Mouse (Mus musculus) layer of hippocampus, adult 9-10 months (tissue): ENCODE results near the gene Prph.
"Not testable (repeated sequence)": the region's sequence is repeated elsewhere in the genome, so short reads cannot be mapped to it uniquely, and the experiment has no call there.

Experiments used
- DNase-seq: peaks from one replicate; pipeline ENCODE4 v3.0.0; 2022; ENCODE audit warnings: low spot score

Gene Prph

DNA sequence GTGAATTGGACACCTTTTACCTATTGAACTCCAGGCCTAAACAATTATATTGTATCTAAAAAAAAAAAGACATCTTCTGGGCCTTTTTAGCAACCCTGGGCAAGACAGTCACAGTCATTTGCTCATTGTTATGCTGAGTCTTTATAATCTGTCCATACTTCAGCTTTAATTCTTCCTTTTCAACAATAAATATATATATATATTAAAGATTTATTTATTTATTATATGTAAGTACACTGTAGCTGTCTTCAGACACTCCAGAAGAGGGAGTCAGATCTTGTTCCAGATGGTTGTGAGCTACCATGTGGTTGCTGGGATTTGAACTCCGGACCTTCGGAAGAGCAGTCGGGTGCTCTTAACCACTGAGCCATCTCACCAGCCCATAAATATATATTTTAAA, 21.0 kb downstream of the Prph start:
- DNase-seq = not testable (repeated sequence)

DNA sequence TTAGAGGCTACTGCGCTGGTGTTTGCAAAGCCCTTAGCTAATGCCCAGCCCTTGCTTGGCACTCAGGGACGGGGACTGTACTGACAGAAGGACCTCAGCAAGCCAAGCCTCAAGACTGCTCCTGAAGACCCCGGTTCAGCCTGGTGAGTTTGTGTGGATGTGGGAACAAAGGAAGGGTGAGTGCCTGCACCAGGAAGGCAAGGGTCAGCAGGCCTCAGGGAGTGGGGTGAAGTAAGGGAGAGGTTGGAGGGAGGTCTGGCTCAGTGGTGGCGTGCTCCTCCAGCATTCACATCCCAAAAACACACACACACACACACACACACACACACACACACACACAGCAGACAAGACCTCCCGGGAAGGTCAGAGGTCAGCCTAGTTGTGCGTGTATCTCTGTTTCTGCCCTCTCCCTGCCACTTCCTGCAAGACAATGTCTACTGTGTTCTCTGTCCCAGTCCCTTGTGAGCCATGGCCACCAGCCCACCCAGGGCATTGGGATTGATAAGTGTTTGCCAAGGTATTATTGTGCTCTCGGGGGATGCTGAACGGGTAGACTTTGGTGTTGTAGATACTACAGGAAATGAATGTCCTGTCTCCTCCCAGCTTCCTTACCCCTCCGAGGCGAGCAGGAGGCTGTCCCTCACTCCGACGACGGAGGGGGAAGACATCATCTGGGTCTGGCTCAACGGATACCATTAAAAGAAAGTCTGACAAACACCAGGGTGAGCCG, 23.4 kb downstream of the Prph start:
- DNase-seq = no peak

DNA sequence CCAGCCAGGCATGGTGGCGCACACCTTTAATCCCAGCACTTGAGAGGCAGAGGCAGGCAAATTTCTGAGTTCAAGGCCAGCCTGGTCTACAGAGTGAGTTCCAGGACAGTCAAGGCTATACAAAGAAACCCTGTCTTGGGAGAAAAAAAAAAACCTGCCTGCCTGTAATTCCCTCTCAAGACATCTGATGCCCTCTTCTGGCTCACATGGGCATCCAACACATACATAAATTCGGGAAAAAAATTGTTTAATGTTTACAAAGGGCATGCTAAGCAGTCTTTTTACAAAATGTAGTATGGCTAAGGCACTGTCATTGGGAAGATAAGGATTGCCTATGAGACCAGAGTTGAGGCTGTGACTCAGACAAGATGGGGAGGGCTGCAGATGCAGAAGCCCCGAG, 24.8 kb downstream of the Prph start:
- DNase-seq = no peak

DNA sequence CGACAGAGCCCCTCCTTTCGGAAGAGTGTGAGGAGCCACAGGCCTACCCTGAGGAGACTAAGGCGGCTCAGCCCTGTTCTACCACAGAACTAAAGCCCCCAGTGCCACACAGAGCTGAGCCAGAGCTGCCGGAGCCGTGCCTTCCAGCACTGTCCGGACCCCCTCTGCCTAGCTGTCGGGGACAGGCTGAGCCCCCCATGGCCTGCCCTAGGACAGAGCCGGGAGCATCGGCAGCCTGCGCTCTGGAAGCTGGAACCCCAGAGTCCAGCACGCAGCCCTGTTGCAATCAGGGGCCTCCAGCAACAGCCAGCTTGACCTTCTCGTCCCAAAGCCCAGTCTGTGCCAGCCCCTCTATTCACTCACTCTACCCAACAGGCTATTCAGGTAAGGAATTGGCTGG, 27.3 kb downstream of the Prph start:
- no peak for DNase-seq

DNA sequence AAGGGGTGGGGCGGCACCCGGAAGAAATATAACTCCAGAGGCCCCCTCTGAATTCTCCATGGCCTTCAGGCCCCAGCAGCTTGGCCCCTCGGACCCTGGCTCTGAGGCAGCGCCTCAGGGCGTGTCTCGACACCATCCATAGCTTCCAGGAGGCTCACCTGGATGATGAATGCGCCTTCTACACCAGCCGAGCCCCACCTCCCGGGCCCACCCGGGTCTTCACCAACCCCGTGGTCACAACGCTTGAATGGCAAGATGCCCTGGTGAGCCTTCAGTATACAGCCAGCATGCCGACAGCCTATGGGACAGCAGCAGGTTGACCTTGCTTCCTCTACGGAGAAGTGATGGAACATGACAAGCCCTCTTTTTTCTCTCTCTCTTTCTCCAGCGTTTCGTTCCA, 27.9 kb downstream of the Prph start:
- no peak for DNase-seq

DNA sequence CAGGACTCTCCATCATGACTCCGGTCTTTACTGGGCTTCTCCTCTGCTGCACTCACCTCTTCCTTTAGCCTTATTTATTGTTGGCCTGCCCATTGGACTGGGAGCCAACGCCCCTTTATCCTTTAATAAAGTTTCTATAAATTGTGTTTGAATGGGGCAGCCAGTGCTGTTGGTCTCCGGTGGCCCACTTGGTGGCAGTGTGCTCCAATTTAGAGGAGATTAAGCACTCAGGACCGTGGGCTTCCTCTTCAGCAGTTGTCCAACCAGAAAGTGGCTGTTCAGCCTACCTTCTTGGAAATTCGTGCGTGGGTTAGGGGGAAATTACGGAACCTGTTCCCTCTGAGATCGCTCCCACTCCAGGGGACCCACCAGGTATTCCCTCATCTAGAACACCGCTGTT, 28.3 kb downstream of the Prph start:
- DNase-seq = peak; percentile 38

DNA sequence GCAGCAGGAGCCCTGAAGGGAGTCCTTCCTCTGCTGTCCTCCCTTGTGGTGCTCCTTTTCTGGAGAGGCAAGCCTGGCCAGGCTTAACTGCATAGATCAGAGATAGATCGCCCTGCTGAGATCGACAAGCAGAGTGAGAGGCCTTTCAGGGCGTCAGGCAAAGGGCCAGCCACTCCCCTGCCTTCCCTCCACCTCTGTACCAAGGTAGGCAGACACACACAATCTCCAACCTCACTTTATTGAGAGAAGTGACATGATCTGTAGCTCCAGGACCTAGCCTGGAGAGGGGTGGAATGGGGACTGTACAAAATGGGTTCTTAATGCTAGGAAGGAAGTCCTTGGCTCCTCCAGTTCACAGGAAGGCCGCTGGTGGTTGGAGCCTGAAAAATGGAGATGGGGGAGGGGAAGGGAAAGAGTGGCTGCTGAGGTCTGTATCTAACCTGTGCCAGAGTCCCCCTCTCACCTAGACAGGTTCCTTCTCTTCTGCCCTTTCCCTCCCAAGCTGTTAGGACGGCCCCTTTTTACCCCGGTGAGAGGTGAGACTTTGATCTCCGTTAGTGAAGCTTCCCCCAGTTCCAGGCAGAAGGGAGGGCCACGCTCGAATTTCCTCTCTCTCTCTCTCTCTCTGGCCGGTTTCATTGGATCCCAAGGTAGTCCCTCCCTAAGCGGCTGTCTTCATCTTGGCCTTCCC, 29.0 kb downstream of the Prph start:
- no peak for DNase-seq

DNA sequence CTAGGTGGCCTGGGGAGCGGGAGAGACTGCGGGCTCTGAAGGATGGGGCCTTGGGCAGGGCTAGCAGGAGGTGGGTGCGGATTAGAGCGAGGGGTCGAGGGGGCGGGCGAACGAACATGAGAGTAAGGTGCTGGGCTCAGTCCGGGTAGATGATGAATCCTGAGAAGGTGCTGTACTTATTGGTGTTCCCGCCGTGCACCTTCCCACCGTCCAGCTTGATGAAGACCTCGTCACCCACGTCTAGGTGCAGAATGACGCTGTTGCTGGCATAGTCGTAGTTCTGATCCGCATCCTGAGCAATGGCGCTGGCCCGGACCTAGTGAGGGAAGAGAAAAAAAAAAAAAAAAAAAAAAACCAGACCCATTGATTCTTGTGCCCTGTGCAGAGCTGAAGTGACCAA, 29.6 kb downstream of the Prph start:
- DNase-seq = no peak

DNA sequence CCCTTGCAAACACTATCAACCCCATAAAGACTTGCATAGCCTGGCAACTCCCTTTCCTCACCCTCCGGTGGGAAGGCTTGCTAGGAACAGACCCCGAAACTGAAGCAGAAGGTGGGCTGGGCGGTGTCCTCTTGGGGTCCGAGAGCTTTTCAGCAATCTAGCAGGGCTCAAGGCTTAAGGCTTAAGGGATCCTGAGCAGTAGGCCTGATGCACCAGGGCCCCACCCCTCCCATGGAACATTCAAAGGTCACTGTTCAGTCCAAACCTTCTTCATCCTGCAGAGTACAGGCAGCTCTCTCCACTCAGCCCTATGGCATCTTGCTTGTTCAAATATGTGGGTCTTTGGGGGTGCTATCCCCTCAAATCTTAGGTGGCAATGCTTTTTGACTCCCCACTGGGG, 31.0 kb downstream of the Prph start:
- no peak for DNase-seq

DNA sequence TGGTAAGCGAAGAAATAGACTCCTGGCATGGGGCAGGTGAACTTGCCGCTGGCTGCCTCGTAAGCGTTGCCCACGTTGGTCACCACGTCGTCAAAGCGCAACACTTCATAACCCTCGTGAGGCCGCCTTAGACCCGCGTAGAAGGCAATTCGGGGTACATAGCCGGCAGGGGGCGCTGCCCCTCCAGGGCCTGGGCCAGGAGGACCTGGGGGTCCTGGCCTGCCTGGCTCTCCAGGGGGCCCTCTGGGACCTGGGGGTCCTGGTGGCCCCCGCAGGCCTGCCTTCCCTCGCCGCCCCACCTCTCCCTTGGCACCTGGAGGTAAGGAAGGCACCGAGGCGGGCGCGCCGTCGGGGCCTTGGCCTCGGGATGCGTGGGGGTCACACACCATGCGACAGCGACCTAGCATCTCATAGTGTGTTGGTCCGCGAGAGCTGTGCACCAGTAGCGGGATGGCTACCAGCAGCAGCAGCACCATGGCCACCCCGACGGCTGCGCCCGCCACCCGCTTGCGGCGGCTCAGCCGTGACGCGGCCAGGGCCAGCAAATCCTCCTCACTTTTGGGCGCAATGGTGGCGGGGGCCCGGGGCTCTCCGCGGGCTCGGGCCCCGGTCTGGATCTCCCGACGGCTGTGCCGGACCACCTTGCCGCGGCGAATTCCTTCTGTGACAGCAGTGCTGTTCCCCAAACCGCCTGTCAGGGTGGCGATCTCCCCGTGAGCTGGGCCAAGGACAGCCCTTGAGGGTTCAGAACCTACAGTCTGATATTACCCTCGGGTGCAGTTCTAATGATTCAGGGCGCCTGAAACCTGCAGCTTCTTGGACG, 32.5 kb downstream of the Prph start, which contains the start of gene C1ql4:
C1ql4 (minus strand) TSS at position 565 of the 823 bp plus-strand sequence.
- DNase-seq = no peak

DNA sequence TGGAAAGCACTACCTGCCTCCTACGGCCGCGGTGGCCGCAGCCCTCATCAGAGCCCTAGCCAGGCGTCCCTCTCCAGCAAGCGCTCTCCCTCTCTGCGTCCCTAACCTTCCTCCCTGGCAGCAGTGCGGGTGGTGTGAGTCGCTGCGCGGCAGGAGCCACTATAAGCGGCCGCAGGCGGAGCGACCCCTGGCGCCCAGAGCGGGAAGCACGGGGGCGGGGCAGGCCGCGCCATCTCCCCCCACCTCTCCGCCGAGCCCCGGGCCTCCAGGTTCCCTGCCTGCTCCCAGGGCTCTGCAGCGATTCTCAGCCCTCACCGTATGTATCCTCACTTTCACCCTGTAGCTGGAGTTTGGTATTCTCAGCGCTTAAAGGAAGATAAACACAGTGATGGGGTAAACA, 33.3 kb downstream of the Prph start:
- DNase-seq = no peak

DNA sequence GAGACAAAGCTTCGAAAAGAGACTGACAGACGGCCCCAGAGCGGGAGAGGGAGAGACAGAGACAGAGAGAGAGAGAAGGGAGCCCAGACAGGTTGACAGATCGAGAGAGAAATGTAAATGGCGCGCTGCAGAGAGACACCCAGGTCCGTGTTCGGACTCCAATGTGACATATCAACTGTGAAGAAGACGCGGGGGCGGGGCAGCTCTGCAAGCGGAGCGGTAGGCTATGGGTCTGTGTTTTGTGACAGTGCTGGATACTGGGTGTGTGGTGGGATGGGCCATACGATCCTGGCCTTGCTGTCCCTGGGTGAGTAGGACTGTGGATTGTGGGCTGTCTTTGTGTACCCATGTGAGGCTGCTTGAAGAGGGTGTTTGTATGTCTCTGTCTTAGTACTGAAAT, 34.1 kb downstream of the Prph start:
- DNase-seq = no peak

DNA sequence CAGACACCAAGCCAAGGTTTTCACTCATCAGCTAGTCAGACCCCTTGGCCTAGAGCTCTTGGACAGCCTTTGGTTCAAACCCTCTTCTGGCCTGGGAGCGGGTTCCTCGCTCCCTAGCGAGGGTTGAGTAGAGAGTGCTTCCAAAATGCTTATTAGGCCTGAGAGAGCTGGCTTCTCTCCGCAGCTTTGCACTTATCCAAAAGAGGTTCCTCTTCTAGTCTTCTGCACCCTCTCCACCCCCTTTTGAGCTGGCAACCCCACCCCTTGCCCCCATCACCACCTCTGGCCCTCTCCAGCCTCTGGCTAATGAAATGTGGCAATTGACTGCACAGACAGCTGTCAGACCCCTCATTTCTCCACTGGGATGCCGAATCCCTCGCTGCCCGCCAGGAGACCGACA, 37.9 kb downstream of the Prph start, which contains the start of gene Dnajc22:
Dnajc22 (plus strand) TSS at position 301 of the 400 bp plus-strand sequence.
- DNase-seq = no peak

DNA sequence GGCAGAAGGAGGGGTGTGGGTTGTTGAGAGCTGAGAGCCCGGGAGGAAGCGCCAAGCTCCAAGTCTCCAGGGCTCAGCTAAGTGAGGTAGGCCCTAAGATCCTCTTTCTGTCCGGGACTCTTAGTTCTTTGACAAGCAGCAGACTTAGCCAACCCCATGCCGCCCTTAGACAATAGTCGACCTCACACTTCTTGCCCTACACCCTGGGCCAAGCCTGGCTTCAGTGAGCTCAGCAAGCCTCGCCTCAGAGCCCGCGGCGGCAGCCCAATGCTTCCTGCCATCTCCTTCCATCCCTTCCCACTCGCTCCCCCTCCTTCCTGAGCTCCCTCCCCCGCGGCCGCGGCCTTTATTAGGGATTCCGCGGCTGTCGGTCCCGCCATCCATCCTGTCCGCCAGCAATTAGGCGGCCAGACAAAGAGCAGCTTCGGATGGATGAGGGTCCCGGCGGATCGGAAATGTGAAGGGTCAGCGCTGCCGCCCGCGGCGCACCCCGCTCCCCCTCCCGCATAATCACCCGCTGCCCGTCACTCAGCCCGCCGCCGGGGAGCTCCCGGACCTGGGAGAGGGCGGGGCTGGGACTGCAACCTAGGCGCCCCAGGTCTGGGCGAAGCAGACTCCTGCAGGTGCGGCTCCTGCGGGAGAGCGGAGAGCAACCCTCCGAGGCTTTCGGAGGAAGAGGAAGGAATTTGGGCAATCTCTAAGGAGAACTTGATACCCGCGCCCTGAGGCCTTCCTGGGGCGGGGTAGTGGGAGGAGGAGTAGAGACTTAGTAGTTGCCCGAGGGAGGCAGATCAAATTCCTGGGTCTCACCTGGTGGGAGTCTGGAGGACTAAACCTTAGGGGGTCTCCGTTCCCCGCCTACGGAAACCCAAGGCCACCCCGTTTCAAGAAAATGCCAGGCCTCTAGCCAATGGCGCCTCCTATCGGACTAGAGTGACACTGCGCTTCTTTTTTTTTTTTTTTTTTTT, 38.6 kb downstream of the Prph start:
- DNase-seq = no peak

DNA sequence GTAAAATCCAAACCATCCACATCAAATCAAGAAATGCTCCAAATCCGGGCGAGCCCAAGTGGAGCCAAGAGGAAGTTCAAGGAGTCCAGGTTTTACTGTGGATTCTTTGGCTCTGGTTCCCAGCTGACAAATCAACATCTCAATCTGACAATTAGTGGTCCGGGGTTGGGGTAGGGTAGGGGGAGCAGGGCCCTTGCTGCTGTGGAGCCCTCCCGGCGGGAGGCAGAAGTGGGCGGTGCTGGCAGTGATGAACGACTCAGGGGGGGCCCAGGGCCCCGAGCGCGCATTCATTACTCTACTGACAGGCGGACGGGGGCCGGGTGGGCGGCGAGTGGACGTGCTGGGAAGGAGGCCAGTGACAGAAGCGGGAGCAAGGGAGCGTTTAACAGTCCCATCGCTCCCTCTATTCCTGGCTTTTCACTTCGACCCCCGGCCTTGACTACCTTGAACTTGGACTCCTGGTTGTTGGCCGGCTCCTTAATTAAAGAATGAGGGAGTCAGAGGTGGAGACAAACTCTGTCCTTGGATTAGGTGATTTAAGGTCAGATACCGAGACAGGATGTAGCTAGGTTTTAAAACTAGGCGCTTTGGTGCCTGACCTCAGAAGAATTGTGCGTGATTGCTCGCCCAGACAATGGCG, 39.8 kb downstream of the Prph start:
- no peak for DNase-seq

DNA sequence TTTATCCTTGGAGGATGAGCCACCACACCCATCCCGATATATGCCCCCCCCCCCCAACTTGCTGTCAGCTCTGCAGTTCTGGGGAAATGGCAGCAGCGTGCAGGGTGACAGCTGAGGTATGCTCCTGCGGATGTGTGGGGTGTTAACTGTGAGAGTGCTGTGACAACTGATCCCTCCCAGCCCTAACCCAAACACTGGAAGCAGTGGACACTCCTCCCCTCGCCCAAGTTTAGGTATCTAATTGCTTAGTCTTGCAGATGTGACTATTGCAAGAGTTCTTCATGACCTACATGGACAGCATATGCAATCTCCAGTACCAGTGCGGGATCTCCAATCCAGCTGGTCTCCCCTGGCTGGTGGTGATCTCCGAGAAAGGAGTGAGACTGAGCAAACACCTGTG, 40.4 kb downstream of the Prph start:
- DNase-seq = no peak

DNA sequence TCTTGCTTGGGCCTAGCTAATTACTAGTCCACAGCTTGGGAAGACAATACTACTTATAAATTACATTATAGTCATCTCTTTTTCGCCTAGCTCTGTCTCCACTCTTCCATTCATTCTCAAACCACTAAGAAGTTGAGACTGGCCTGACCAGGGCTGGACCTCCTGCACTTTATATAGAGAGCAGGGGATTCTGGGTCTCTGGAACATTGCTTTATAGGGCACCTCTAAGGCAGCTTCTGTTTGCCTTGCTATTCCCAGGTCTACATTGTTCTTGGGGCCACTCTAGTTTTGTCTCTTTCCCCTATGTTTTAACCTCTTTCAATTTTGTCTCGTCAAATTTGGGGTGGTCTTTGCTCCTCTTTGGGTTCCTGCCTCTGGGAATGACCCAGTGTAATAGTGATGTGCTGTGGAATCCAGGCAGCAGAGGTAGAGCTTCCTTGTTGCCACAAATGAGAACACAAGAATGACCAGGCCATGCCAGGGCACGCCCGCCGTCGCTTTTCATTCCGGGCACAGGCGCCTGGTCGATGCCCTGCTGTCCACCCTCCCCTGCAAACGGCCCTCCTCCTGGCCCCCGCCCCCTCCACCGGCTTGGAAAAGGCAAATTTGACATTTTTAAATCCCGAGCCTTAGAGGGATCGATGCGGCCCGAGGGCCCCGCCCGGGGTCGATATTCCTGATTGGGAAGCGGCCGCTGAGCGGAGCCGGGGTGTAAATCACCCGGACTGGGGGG, 41.3 kb downstream of the Prph start:
- DNase-seq = no peak

DNA sequence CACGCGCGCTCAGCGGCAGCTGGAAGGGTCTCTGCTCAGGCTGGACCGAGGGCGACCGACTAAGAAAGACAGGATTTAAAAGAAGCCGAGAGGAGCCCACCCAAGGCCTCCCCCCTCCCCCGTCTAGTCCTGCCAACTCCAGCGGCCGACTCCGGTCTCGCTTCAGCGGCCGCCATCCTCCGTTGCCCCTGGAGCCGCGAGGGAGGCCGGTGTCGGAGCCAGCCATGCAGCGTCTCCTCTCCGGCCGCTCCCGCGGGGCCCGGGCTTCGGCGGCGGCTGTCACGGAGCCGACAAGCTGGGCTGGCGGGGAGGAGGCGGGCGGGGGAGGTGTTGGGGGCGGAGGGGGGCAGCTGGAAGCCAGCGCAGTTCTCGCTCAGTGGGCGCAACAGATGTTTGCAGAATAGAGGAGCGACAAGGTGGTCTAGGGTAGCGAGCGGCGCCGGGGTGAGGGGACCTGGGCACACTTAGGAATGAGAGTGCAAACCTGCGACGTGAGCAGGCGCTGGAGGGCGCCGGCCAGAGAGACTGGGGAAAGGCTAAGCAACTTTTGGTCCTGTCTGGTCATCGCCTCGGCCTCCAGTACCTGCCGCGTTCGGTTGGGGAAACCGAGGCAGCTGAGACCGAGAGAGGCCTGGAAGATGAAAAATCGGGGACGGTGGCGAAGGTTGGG, 42.0 kb downstream of the Prph start:
- DNase-seq = no peak

DNA sequence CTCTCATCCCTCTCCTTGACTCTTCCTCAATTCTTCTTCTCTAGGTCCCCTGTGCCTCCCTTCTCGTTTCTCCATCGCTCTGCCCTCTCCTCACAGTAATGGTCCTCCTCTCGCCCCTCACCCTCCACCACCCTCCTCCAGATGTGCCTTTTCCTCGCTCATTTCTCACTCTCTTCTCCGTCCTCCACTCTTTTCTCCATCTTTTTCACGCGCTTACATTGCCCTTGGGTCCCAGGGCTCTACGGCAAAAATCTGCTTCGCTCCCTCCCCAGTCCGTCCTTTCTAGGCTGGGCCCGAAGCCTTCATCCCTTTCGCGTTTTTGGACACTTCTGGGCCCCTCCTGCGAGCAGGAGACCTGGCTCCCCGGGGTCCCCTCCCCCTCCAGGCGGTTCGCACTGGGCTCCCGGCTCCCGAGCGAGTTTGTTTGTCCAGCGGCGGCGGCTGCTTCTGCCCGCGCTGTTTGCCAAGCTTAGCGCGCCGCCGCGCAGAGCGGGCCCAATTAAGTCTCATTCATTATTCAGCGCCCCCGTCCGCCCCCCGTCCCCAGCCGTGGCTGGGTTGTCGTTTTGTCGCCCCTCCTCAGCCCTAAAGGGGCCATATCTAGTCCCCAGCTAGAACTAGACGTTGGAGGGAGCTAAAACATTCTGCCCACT, 43.0 kb downstream of the Prph start:
- no peak for DNase-seq
